Mouse (Mus musculus): ENCODE measurements around the gene Kcnc4.

Gene Kcnc4

GRCm38 (mm10) chr3:107458528-107459195 is 690 bp downstream of the Kcnc4 start:
- DNase-seq (ENCODE audit: inconsistent ontology term), result no peak

- DNase-seq (ENCODE audit: inconsistent ontology term), result no peak
Measured at GRCm38 (mm10) chr3:107458104-107458503, 1.2 kb downstream of the Kcnc4 start.

- DNase-seq (ENCODE audit: inconsistent ontology term), result no peak
Measured at GRCm38 (mm10) chr3:107454280-107454679, 5.1 kb downstream of the Kcnc4 start.

- no peak for DNase-seq (ENCODE audit: inconsistent ontology term)
Measured at GRCm38 (mm10) chr3:107446822-107447221, 12.5 kb downstream of the Kcnc4 start.

GRCm38 (mm10) chr3:107443866-107444265 is 15.5 kb downstream of the Kcnc4 start:
- DNase-seq (ENCODE audit: inconsistent ontology term), result no peak

GRCm38 (mm10) chr3:107442191-107442590 is 17.2 kb downstream of the Kcnc4 start:
- peak; percentile 29 for DNase-seq (ENCODE audit: inconsistent ontology term)

- no peak for DNase-seq (ENCODE audit: inconsistent ontology term)
Measured at GRCm38 (mm10) chr3:107441306-107441705, 18.0 kb downstream of the Kcnc4 start.

GRCm38 (mm10) chr3:107439280-107439679 is 20.1 kb downstream of the Kcnc4 start:
- no peak for DNase-seq (ENCODE audit: inconsistent ontology term)

GRCm38 (mm10) chr3:107437666-107438065 is 21.7 kb downstream of the Kcnc4 start:
- no peak for DNase-seq (ENCODE audit: inconsistent ontology term)

GRCm38 (mm10) chr3:107436434-107436833 is 22.9 kb downstream of the Kcnc4 start:
- DNase-seq (ENCODE audit: inconsistent ontology term), result peak; percentile 37

- peak; percentile 82 for DNase-seq (ENCODE audit: inconsistent ontology term)
Measured at GRCm38 (mm10) chr3:107433614-107434013, 25.7 kb downstream of the Kcnc4 start.

- DNase-seq (ENCODE audit: inconsistent ontology term), result peak; percentile 56
Measured at GRCm38 (mm10) chr3:107431268-107431667, 28.1 kb downstream of the Kcnc4 start.

GRCm38 (mm10) chr3:107424258-107425041 is 34.9 kb downstream of the Kcnc4 start:
- DNase-seq (ENCODE audit: inconsistent ontology term), result peak; percentile 61

- no peak for DNase-seq (ENCODE audit: inconsistent ontology term)
Measured at GRCm38 (mm10) chr3:107420156-107420555, 39.2 kb downstream of the Kcnc4 start.

GRCm38 (mm10) chr3:107417287-107417644 is 42.1 kb downstream of the Kcnc4 start:
- DNase-seq (ENCODE audit: inconsistent ontology term), result no peak

GRCm38 (mm10) chr3:107416541-107417286 is 42.6 kb downstream of the Kcnc4 start:
- peak; percentile 54 for DNase-seq (ENCODE audit: inconsistent ontology term)

GRCm38 (mm10) chr3:107413093-107413492 is 46.3 kb downstream of the Kcnc4 start:
- DNase-seq (ENCODE audit: inconsistent ontology term), result no peak

GRCm38 (mm10) chr3:107412509-107412908 is 46.8 kb downstream of the Kcnc4 start:
- DNase-seq (ENCODE audit: inconsistent ontology term), result no peak

GRCm38 (mm10) chr3:107411669-107412068 is 47.7 kb downstream of the Kcnc4 start:
- DNase-seq (ENCODE audit: inconsistent ontology term), result no peak

GRCm38 (mm10) chr3:107401401-107401800 is 58.0 kb downstream of the Kcnc4 start:
- no peak for DNase-seq (ENCODE audit: inconsistent ontology term)

GRCm38 (mm10) chr3:107399991-107400640 is 59.2 kb downstream of the Kcnc4 start:
- DNase-seq (ENCODE audit: inconsistent ontology term), result no peak

- no peak for DNase-seq (ENCODE audit: inconsistent ontology term)
Measured at GRCm38 (mm10) chr3:107391198-107391597, 68.2 kb downstream of the Kcnc4 start.

All from Muller cell, postnatal 12 days (primary cell).